In the genomic region with DNA sequence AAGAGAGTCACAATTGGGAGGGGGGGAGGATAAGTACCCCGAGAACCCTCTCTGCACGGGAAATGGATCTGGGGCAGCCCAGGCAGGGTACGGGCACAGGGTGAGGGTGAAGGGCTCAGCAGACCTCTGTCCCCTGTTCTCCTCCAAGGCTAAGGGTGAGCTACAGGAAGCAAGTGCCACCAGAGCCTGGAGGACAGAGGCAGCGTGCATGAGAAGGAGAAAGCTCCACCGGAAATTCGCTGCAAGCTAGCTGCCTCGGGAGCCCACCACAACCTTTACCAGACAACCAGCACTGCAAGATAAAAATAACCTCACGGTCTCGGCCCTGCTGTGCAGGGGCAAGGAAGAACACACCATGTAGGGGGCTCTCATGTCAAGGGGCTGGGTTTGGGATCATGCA, we compare ENCODE assay signal across 13 mouse cellular contexts. TPM values are rescaled to one million over a fixed set of nuclear protein-coding genes. Genes with fewer than 3 reads are reported as not detected.
DNase-seq lines count a peak whose midpoint lies in the region; ATAC-seq lines count a peak whose summit lies in the region.
"Had no signal": no experiment of that assay in that cellular context is flagged by ENCODE, and none has a peak within 500 bp of the region (broad histone marks: within the 10 kb centered on the region; RNA-seq: fewer than 3 reads in every experiment).

No protein-coding gene starts in this region.

- H3K4me1 ChIP-seq in kidney, embryonic 16.5 days (ENCODE audit: insufficient read depth, low read length), result peaks cover 4% of the 10 kb centered on the region; the same call in 1 of the 2 replicates
- H3K4me1 ChIP-seq: forebrain, embryonic 13.5 days; hindbrain, embryonic 12.5 days had no signal

- no peak overlapping the region for H3K9ac ChIP-seq in kidney, embryonic 16.5 days (replicated peaks; ENCODE audit: low read length)
- H3K9ac ChIP-seq: forebrain, embryonic 13.5 days; hindbrain, embryonic 12.5 days had no signal

- no peak for ATAC-seq in kidney, embryonic 16.5 days (ENCODE audit: low FRiP score, low TSS enrichment)
- ATAC-seq in activated CD4-positive, CD25-positive, alpha-beta regulatory T cell, adult 4 months, result peak; percentile 29
- ATAC-seq: forebrain, embryonic 13.5 days; midbrain, embryonic 16.5 days had no signal

- no peak overlapping the region for H3K4me3 ChIP-seq in kidney, embryonic 16.5 days (ENCODE audit: low read length)
- H3K4me3 ChIP-seq: forebrain, embryonic 13.5 days; hindbrain, embryonic 12.5 days had no signal

- H3K36me3 ChIP-seq in kidney, embryonic 16.5 days (ENCODE audit: insufficient read depth, low read length), result 0 out of 2 replicates have a peak, but pooled peaks cover 3% of the 10 kb centered on the region
- H3K36me3 ChIP-seq: hindbrain, embryonic 12.5 days had no signal

- DNase-seq in kidney, postnatal 4 days, result no peak
- peak; percentile 34 for DNase-seq in liver
- DNase-seq in thymus, adult 18-20 months, result peak; percentile 75 to 87
- no peak for DNase-seq in adrenal gland, adult 8-10 months
- no peak for DNase-seq in cerebellum, adult 9-10 months
- DNase-seq in cerebellum, adult 11 months, result no peak
- DNase-seq: embryo, embryonic 11 days had no signal

- no peak overlapping the region for H3K4me2 ChIP-seq in kidney, embryonic 16.5 days (replicated peaks; ENCODE audit: low read depth, low read length)
- H3K4me2 ChIP-seq: forebrain, embryonic 13.5 days; hindbrain, embryonic 12.5 days had no signal

- H3K9me3 ChIP-seq in kidney, embryonic 16.5 days (ENCODE audit: low read length), result no peaks in the 10 kb centered on the region
- H3K9me3 ChIP-seq: forebrain, embryonic 13.5 days; hindbrain, embryonic 12.5 days had no signal

- WGBS in kidney, embryonic 16.5 days, result 77% methylated on average over 9 of the region's 9 CpGs

- no peaks in the 10 kb centered on the region for H3K27me3 ChIP-seq in kidney, embryonic 16.5 days (ENCODE audit: insufficient read depth, low read length)
- H3K27me3 ChIP-seq: forebrain, embryonic 13.5 days; hindbrain, embryonic 12.5 days; Patski had no signal

- peak overlapping the region; percentile 25 for H3K27ac ChIP-seq in kidney, embryonic 16.5 days (ENCODE audit: low read length)
- H3K27ac ChIP-seq: forebrain, embryonic 13.5 days; hindbrain, embryonic 12.5 days had no signal

RNA-seq across cellular contexts. Expression of a gene that starts 30.0 kb away (rescaled TPM):
- polyA plus RNA-seq in kidney, embryonic 16.5 days (2015; fragmentation: Nextera tagmentation; extraction: Ambion mirVana), result 8.4 and 8.8 TPM in 2 replicates
- 10 to 100 TPM; 24.2 to 29.3 TPM for polyA plus RNA-seq in activated CD4-positive, CD25-positive, alpha-beta regulatory T cell, adult 4 months (2017; shearing (Covaris generic))
- total RNA-seq in adrenal gland, adult 8-10 months (2022), result 10 to 100 TPM; 28.5 to 45.1 (median 37.6) TPM

Comparison
In these comparisons a context has a peak if more than half of its experiments do, and no peak if none do; other contexts are left out.
1. DNase-seq: peak in liver (single experiment) and thymus, adult 18-20 months (2 of 2); none in kidney, postnatal 4 days (0 of 2), adrenal gland, adult 8-10 months (single experiment), cerebellum, adult 9-10 months (single experiment) and cerebellum, adult 11 months (single experiment).